Mouse (Mus musculus): ENCODE measurements around the gene Erbb3.

- TF ChIP-seq EP300 (IDR thresholded peaks at IDR 0.05; ENCODE audit: low read depth) (no peak), CTCF (IDR thresholded peaks at IDR 0.05; ENCODE audit: low read depth) (no peak)
Measured at GRCm38 (mm10) chr10:128631571-128631970, 42.1 kb upstream of the Erbb3 start.

All from liver, postnatal 0 days (tissue).